Mouse (Mus musculus) erythroblast, adult 5-6 weeks (primary cell): ENCODE measurements around the gene L3mbtl1. TPM values are rescaled to one million over a fixed set of nuclear protein-coding genes. Genes with fewer than 3 reads are reported as not detected.
A peak's percentile ranks its signal among the peaks of the same experiment; 100 is the strongest.

Experiments
- ATAC-seq: replicated peaks from 2 replicates; pipeline ENCODE4 v1.8.0; 2016; ENCODE audit warnings: moderate number of reproducible peaks, mild to moderate bottlenecking, moderate TSS enrichment, inconsistent platforms; ENCODE audit not compliant: poor library complexity, low FRiP score, severe bottlenecking
- total RNA-seq, 2 experiments: library from RNA; stranded (forward) in 1 of 2; stranded (reverse) in 1 of 2; fragments of 150-400 nt in 1 of 2; fragments of 200-764, 138-1000 nt in 1 of 2; gene quantifications; 2 replicates each; pipeline versions ENCODE4 v1.2.3 to v1.2.4; 2015 to 2017; ENCODE audit warnings: low replicate concordance in 2 of 2

Gene L3mbtl1
- total RNA-seq, 2 experiments from 2014 or later: not detected

DNA sequence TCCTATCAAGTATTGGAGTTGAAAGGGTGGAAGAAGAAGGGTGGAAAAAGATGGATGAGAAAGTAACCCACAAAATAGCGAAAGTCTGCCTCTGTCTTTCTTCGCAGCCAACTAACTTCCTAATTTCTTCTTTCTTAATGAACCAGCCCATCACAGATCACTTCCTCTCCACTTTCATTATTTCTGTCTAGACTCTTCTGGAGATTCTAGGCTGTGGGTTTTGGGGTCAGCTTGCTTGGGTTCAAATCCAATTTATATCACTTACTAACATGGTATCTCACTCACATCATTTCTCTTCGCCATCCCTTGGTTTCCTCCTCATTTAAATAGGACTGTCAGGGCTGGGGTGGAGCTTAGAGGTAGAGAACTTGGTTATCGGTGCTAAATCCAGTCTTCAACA, 45.0 kb downstream of the L3mbtl1 start:
- ATAC-seq: no peak

DNA sequence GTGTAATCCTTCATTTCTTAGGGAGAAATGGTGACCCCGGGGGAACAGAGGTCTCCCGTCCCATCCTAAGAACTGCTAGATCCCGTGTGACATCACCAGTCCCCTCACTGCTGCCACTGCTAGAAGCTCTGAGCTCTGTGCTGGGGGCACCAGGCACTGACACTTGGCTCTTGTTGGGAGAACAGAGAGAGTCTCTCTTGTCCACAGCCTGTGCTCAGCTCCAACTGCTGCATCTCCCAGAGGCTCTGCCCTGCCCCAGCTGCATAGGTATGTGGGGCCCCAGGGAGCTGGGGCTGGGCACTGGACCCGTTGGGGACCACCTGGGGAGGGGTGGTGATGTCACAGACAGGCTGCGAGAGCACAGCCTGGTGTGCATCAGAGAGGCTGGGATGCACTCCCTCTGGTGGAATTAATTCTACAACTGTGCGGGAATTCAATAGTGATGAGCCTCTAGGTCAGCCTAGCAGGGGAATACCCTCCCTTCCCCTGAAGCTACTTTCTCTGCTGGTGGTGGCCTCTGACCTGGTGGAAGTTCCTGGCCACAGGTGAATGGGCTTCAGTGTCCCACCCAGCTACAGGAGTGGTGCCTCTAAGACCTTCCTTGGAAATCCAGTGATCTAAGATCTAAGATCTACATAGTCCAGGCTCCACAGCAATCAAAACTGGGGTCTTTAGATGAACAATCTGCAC, 48.3 kb downstream of the L3mbtl1 start:
- ATAC-seq: no peak

DNA sequence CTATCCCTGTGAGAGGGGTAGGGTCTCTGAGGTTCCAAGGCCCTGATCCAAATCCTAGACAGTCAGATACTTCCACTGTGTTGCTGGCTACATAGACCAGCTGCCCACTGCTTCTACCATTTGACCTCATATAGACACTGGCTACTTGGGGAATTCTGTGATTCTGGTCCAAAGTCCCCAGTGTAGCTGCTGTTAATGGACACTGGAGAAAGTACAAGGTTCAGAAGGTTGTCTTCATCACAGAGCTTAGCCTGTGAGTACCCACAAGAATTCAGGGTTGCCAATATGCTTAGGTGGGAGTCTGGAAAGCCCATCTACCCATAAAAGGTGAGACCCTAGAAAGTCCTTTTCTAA, 48.8 kb downstream of the L3mbtl1 start:
- ATAC-seq: no peak

DNA sequence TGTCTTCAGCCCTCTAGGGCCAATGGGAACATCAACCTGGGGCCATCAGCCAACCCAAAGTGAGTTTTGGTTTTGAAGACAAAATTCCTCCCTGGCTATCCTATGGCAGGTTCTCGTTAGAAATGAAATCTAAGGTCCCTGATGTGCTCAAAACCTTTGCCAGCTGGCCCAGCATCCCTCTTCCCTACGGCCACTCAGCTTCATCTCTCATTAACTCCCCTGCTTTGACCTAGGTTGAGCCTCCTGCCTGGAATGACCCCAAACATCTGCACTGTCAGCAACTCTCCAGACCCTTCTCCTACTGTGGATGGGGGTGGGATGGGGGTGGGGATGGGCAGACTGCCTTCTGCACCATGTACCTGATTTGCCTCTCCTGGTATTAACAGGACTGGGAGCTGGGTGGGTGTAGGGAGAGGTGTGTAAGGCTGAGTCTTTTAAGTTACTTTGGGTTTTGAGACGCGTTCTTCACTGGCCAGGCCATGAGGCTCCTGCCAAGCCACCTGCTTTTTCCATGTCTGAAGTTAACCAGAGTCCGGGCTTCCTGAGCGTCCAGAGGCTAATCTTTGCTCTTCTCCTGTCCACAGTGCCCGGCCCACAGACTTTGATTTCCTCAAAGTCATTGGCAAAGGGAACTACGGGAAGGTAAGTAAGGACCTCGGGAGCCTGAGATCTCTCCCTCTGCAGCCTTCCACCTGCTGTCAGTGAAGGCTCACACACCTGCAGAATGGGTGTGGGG, 50.8 kb downstream of the L3mbtl1 start:
- ATAC-seq: no peak

DNA sequence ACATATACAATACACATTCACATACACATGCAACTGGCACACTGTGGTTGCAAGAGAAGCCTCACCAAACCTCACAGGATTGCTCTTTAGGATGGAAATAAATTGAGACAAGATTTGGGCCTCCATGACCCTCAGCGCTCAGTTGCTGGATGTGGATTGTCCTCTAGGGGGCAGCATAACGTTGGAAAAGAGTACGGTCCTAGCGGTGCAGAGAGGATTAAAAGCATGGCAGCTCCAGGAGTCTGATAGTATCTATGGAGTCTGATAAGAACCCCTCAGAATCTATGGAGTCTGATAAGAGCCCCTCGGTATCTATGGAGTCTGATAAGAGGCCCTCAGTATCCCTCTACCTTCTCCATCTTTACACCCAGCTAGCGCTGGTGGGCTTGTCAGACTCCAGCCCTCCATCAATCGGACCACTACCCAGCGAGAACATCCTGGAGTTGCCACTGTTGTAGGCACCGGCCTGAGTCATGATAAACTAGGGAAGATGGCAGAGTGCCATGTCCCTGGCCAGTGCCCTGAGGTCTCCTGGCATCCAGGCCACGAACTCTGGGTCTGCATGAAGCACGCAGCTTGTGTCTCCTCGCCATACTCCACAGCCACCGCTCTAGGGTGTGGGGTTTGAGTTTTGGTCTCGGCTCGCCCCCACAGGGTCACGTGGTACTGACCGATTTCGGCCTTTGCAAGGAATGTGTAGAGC, 55.4 kb downstream of the L3mbtl1 start:
- ATAC-seq: peak; percentile 66; the same call in 1 of the 2 replicates

DNA sequence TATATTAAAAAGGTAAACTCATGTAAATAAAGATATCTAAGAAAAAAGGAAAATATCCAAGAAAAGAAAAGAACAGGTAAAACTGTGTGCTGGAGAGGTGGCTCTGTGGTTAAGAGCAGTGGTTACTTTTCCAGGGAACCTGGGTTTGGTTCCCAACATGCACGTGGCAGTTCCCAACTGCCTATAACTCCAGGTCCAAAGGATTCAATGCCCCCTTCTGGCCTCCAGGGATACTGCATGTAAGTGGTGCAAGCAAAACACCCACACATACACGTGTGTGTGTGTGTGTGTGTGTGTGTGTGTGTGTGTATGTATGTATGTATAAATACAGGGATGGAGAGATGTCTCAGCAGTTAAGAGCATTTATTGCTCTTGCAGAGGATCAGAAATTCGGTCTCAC, 56.5 kb downstream of the L3mbtl1 start:
- ATAC-seq: peak; percentile 50; the same call in 1 of the 2 replicates

DNA sequence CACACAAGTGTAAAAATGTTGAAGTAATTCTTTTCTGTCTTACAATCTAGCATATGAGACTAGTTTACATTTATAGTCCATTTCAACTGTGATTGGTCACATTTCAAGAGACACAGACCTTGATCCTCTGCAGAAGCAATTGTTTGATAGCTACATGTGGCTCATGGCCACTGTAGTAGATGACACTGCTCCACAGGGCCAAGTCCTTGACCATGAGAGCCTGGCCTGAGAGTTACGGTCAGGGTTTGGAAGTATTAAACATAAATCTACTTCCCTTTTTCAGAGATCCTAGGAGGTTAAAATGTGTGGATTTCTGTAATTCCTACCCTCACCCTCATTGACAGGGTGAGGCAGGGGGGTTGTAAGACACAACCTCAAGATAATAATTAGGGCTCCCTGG, 57.8 kb downstream of the L3mbtl1 start:
- no peak for ATAC-seq

DNA sequence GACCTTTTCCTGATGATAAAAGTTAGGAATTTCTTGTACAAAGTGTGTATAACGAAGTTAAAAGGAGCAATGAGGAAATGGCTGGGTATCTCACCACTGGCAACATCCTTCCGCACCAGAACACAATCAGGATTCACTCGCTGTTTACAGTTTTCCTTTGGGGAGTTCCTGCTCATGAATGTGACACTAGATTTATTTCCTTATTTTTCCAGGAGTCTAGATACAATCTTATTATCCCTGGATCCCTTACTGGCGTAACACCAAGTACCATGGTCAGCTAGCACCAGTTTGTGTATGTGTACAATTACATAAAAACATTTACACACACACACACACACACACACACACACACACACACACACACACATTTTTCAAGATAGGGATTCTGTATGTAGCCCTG, 64.0 kb downstream of the L3mbtl1 start:
- no peak for ATAC-seq

DNA sequence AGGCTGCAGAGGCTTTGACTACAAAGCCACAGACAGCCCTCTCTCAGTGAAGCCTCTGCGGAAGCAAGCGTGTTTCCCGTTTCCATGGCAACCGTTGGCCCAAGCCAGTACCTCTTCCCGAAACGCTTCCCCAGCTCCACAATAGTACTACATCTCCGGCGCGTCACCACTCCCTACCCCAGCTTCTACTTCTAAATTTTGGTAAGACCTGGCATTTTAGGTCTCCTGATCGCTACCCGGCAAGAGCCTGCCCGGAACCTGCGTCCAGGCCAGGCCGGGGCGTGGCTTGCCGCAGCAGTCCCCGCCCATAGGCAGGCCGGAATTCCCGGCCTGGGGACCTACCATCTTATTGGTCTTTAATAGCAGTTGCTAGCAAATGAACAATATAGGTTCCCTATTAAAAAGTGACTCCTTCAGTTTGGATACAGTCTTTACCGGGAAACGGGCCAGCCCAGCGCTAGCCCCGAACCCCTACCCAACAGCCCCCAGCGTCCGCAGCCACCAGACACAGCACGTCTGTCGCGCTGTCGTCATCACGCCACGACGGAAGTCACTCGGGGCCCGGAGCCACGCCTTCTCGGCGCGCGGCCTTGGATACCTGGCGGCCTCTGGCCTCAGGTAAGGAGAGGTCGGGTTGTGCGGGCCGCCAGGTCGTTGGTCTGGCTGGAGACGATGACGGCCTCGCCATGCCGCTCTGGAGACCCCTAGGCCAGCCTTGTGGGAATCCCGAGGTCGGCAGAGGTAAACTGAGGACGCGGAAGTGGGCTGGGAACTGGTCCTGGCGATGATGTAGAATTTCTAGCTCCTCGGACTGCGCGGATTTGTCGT, 73.9 kb downstream of the L3mbtl1 start, which contains the start of gene Ift52:
Gene Ift52, plus strand, starts transcription at position 439 of the 828 bp plus-strand sequence.
- peak; percentile 98 for ATAC-seq

Other genes with a start within 250 kb of the L3mbtl1 start
- 59.0 and 69.2 TPM in 2 replicates for gene Srsf6, start 11.9 kb upstream of the L3mbtl1 start, total RNA-seq (2015; ENCODE audit: low replicate concordance)
- gene Srsf6, start 11.9 kb upstream of the L3mbtl1 start, total RNA-seq (2017; ENCODE audit: low replicate concordance): 53.0 and 57.5 TPM in 2 replicates
- gene Sgk2, start 43.9 kb downstream of the L3mbtl1 start, total RNA-seq (2015; ENCODE audit: low replicate concordance): not detected in 2 replicates
- gene Sgk2, start 43.9 kb downstream of the L3mbtl1 start, total RNA-seq (2017; ENCODE audit: low replicate concordance): not detected in 2 replicates
- 6.7 and 16.7 TPM in 2 replicates for gene Ift52, start 73.9 kb downstream of the L3mbtl1 start, total RNA-seq (2015; ENCODE audit: low replicate concordance)
- gene Ift52, start 73.9 kb downstream of the L3mbtl1 start, total RNA-seq (2017; ENCODE audit: low replicate concordance): 5.4 and 13.5 TPM in 2 replicates
- gene Mybl2, start 111.2 kb downstream of the L3mbtl1 start, total RNA-seq (2015; ENCODE audit: low replicate concordance): 9.2 and 22.2 TPM in 2 replicates
- gene Mybl2, start 111.2 kb downstream of the L3mbtl1 start, total RNA-seq (2017; ENCODE audit: low replicate concordance): 35.9 and 65.1 TPM in 2 replicates
- 2.9 TPM in 1 of 2 replicates, not detected in the other for gene Gtsf1l, start 144.4 kb downstream of the L3mbtl1 start, total RNA-seq (2015; ENCODE audit: low replicate concordance)
- not detected in 2 replicates for gene Gtsf1l, start 144.4 kb downstream of the L3mbtl1 start, total RNA-seq (2017; ENCODE audit: low replicate concordance)